Mouse (Mus musculus) kidney, adult 8-10 months (tissue): Measurements from ENCODE around the gene Tubb4b.

ENCODE experiments used
- DNase-seq, 2 experiments: peaks; one replicate each; pipeline ENCODE4 v3.0.0; 2022

Gene Tubb4b

DNA sequence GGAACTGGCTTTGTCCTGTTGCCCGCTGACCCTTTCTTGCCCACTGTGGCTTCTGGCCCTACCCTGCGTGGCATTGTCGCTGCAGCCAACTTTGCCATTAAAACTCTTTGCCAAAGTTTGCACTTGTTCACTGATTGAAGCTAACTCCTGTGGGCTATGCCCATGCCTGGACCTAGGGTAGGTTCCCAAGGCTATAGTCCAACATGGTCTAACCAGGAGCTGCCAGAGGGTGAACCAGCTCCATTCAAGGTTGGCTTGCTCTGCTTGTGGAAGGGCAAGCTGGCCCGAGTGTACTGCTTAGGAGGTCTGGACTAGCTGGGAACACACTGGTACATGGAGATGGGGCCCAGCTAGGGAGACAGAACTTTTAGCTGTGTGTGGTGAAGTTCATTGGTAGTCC, 19.6 kb upstream of the Tubb4b start:
- no peak for DNase-seq

DNA sequence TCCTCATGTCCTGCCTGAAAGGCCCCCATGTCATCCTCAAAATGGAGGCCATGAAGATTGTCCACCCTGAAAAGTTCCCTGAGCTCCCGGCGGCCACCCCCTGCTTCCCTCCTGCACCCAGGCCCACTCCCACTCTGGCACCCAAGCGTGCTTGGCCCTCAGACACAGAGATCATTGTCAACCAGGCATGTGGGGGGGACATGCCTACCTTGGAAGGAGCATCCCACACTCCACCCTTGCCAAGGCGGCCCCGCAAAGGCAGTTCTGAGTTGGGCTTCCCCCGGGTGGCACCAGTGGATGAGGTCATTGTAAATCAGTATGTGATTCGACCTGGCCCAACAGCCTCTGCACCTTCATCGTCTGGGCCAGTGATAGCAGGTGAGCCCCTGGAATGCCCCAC, 18.8 kb upstream of the Tubb4b start:
- DNase-seq: no peak

- no peak for DNase-seq
Measured at GRCm38 (mm10) chr2:25242101-25242506, 17.6 kb upstream of the Tubb4b start, which contains the start of the genes Rnf208 and Cysrt1. Gene Rnf208 (plus strand): TSS chr2:25242255. Gene Cysrt1 (minus strand): TSS chr2:25242452.

- no peak for DNase-seq
Measured at GRCm38 (mm10) chr2:25241438-25241775, 16.9 kb upstream of the Tubb4b start.

DNA sequence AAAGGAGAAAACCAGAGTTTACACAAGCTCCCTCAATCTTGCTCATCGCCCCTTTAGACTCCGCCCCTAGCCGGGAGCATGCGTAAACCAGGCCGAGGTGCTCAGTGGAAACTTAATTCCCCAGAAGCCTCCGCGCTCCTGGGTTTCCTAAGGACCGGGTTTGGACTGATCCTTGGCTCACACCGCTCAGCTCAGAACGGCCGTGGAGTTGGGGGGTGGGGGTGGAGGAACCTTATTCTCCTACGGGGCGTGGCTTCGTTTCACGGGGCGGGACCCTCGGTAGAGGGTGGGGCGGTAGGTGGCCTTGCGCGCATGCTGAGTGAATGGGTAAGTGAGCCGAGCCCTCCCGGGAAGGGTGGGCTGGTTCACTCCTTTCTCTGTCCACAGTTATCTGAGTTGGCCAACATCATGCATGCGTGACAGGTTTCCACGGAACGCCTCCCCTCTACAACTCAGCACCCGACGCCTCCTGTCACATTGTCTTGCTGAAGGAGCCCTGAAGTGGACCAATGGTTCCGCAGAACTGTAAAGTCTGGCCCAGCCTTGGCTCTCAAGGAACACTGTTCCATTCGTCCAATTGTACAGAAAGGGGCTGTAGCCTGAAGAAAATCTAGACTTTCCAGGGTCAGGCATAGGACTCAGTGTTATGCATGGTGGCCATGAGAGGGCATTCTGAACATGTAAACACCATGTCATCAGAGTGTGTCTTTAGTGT, 16.4 kb upstream of the Tubb4b start:
- DNase-seq: peak; percentile 87 to 89

DNA sequence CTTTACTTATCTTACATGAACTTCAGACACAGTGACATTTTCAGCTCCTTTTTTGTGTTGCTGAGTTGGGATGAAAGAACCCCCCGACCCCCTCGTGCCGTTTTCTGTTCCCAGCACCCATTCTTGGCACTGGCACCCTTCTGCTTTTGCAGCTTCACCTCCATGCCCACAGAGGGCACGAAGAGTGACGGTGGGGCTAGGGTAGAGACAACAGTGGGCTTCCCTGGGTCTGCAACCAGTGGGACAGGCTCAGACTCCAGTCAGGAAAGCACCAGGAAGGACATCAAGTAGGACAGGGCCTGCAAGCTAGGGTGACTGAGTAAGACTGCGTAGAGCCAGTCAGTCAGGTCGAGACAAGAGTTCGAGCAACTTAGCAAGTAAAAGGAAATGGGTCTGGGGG, 15.8 kb upstream of the Tubb4b start:
- DNase-seq: no peak

- no peak for DNase-seq
Measured at GRCm38 (mm10) chr2:25239766-25240165, 15.3 kb upstream of the Tubb4b start.

DNA sequence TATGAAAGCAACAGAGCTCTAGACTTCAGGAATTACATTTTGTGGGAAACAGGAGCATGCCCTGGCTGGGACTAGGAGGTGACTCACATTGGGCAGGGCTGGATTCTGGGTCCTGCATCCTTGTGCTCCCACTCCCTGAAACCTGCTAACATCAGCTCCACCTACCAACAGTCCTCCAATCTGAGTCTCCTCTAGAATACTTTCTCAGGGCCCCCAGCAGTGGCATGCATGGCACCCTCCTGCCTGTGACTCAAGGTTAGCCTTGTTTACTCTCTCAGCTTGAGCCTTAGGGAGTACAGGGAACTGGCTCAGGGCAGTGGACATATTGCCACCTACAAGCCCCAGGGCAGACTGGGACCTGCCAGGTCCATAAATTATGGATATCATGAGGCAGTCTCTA, 13.6 kb upstream of the Tubb4b start:
- DNase-seq: no peak

GRCm38 (mm10) chr2:25237522-25237921, 13.0 kb upstream of the Tubb4b start:
- peak; percentile 57 to 80 for DNase-seq

DNA sequence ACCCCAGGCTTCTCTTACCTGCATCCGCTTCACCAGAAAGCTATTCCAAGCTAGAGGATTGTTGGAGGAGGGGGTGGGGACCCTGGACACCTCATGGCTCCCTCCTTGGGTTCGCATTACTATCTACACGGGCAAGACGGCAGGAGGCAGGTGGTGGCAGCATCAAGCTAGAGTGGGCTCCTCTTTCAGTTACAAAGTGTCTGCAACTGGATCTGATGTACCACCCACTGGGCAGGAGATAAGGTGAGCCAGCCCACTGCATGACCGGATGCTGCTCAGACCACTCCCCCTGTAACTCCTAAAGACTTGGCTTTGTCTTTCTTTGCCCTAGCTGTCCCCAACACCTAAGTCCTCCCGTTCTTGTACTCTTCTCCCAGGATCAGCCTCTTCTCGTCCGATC, 12.1 kb upstream of the Tubb4b start, which contains the start of gene Rnf224:
Gene Rnf224 (minus strand): TSS at position 174 of the 400 bp plus-strand sequence.
- no peak for DNase-seq

DNA sequence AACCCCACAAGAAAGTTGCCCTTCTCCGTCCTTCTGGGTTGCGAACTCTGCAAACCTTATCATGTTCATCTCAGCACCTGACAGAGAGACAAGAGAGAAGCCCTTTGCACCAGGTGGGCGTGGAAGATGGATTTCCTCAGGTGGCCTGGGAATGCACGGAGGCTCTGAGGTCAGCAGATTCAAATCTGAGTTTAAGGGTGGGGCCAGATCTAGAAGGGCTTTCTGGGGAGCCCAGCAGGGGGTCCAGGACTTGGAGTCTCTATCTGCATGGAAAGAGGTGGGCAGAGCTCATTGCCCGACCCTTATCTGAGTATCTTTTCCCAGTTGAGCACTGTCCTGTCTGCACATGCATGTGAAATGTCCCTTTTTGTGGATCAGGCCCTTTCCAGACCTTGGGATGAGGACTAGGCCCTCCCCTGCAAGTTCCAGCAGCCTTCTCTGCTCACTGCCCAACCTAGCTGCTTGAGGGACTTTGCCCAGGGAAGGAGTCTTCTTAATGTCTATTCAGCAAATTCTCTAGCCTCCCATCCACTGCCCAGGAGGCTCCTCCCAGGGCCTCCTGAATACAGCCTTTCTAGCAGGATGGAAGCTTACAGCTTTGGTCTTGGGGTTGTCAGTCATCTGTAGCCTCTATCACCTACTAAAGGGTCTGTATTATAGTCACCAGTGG, 10.2 kb upstream of the Tubb4b start:
- peak; percentile 63 to 81 for DNase-seq

DNA sequence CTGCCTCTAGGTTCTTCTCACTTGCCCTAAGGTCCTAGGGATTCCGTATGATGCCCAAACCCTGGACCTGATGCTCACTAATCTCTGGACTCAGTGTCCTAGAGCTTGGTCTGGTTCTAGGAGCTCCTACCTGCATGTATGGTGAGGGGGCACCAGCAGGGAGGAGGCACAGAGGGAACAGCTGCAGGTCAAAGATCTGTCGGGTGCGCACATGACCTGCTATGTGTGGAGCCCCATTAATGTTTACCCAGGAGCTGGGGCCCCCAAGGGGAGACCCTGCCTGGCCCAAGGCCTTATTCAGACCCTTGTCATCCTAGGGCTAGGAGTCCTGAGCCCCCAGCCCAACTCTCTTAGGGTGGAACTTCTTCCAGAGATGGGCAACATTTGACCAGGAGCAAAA, 9.5 kb upstream of the Tubb4b start, which contains the start of gene Slc34a3:
Gene Slc34a3 (minus strand): TSS at position 315 of the 400 bp plus-strand sequence.
- DNase-seq: peak; percentile 62 to 63

- DNase-seq: no peak
Measured at GRCm38 (mm10) chr2:25233421-25233820, 8.9 kb upstream of the Tubb4b start.

DNA sequence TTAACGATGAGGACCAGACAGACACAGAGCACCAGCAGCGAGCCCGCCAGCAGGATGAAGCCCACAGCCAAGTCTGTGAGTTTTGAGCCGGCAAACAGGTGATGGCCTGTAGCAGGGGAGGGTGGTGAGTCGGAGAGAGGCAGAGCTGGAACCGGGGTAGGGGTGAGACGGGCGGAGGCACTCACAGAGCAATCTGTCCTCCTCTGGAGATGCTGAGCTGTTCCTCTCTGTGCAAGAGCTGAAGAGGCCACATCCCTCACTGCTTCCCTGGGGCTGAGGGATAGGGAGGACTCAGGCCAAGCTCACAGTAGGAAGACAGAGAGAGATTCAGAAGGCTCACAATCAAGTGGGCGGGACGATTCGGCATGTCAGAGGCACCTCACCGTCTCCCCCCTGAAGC, 6.5 kb upstream of the Tubb4b start:
- no peak for DNase-seq

DNA sequence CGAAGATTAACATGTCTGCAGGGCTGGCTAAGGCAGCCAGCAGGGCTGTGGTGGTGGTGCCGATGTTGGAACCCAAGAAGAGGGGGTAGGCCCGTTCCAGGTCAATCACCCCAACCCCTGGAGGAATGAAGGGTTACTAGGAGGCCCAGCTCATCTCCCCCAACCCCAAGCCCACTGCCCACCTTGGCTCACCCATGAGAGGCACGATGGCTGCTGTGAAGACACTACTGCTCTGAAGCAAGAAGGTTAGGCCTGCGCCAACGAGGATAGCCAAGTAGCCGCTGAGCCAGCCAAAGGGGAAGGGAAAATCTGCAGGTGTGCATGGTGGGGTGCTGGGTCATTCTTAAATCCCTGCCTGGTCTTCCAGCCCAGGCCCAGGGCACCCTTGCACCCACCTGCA, 6.1 kb upstream of the Tubb4b start:
- DNase-seq: no peak

DNA sequence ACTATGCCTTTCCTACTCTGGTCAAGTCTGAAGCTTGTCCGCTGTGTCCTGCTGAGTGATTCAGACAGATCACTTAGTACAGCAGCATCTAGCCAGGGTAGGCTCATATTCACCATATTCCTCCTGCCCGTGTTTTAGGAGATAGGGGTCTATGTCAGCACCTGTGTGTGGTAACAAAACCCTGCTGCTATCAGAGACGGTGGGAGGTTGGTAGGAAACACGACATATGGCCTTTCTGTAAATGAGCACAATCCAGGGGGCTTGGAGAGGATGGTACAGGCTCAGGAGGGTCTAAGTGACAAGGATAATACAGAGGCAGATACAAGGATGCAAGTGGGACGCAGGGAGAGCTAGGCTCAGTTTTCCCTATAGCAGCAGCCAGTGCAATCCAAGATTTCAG, 5.1 kb upstream of the Tubb4b start:
- DNase-seq: no peak

DNA sequence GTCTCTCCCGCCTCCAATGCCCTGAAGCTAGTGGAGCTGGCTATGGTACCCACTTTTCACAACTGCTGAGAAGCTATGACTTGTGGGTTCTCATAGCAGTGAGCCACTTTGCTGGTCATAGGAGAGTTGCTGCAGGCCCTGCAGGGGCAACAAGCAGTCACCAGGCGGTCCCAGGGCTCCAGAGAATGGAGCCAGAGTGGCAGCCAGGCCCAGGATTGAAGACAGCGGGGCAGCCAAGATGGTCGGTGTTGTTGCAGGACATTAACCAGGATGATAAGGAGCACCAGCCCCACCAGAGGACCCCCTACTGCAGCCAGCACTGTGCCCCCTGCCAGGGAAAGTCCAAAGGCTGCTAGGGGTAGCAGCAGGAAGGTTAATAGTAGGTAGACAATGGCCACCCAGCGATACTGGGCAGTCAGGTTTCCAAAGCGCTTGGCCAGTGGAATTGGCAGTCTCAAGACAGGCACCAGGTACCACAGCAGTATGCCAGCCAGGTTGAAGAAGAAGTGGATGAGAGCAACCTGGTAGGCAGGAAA, 4.6 kb upstream of the Tubb4b start:
- DNase-seq: no peak

DNA sequence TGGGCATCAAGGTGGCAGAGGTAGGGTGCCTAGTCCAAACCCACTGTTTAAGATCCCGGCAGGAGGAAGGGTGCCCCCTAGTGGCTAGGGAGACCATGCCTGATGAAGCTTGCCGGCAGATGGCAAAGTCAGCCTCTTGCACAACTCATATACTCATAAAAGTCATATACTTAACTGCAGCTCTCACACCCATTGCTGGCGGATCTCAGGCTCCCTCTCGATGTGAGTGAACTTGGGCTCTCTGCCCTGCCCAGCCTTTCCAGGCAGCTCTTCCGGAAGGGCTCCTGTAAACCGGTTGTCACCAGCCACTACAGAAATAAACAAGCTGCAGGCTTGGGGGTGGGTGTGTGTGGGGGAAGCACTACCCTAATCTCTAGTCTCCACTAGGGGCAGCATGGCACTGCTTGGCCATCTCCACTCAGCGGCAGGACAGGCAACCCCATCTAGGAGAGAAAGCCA, 4.0 kb upstream of the Tubb4b start:
- DNase-seq: peak; percentile 91 to 94

GRCm38 (mm10) chr2:25227406-25227805, 2.9 kb upstream of the Tubb4b start:
- DNase-seq: no peak

GRCm38 (mm10) chr2:25226864-25227263, 2.4 kb upstream of the Tubb4b start:
- no peak for DNase-seq

- DNase-seq: no peak
Measured at GRCm38 (mm10) chr2:25225811-25226379, 1.4 kb upstream of the Tubb4b start.

- peak; percentile 99 to 100 for DNase-seq
Measured at GRCm38 (mm10) chr2:25224766-25225752, 557 bp upstream of the Tubb4b start.
